Mouse (Mus musculus) forebrain, embryonic 16.5 days (tissue): Measurements from ENCODE around the gene Dnaic2. TPM values are rescaled to one million over a fixed set of nuclear protein-coding genes. Genes with fewer than 3 reads are reported as not detected.

Source experiments
- ATAC-seq: fragments of 200-750 bp; cut with Nextera tagmentation; 2 replicates; pipeline ENCODE4 v1.8.0; 2017; ENCODE audit warnings: mild to moderate bottlenecking, moderate library complexity
- H3K27ac ChIP-seq: fragments of 300-500 bp; sonication (generic); 2 replicates; pipeline ENCODE4 v1.5.1; 2014; ENCODE audit warnings: low read length, control low read depth
- H3K27me3 ChIP-seq: fragments of 300-500 bp; sonication (generic); replicated peaks from 2 replicates; pipeline ENCODE4 v1.6.1; 2014; ENCODE audit warnings: low read length; ENCODE audit not compliant: control insufficient read depth, insufficient read depth
- H3K36me3 ChIP-seq: fragments of 300-500 bp; sonication (generic); 2 replicates; pipeline ENCODE4 v1.6.1; 2014; ENCODE audit not compliant: control insufficient read depth, insufficient read depth
- H3K4me1 ChIP-seq: fragments of 300-500 bp; sonication (generic); replicated peaks from 2 replicates; pipeline ENCODE4 v1.6.1; 2014; ENCODE audit warnings: low read length; ENCODE audit not compliant: control insufficient read depth, insufficient read depth
- H3K4me2 ChIP-seq: fragments of 300-500 bp; sonication (generic); 2 replicates; pipeline ENCODE4 v1.6.1; 2014; ENCODE audit warnings: mild to moderate bottlenecking, low read length, control low read depth
- H3K4me3 ChIP-seq: fragments of 300-500 bp; sonication (generic); replicated peaks from 2 replicates; pipeline ENCODE4 v1.5.1; 2014; ENCODE audit warnings: mild to moderate bottlenecking, low read length, control low read depth
- H3K9ac ChIP-seq: fragments of 300-500 bp; sonication (generic); replicated peaks from 2 replicates; pipeline ENCODE4 v1.6.1; 2014; ENCODE audit warnings: low read depth, low read length, control low read depth
- H3K9me3 ChIP-seq: fragments of 300-500 bp; sonication (generic); 2 replicates; pipeline ENCODE4 v1.6.1; 2016; ENCODE audit warnings: low read length; ENCODE audit not compliant: control insufficient read depth
- WGBS: fragments of 180-500 bp; shearing (Covaris S2); extraction: QIAGEN DNeasy Blood & Tissue Kit; methylation state at CpG from one replicate; pipeline ENCODE4 v1.1.7; 2014; 5-methylcytosine and 5-hydroxymethylcytosine counted together
- polyA plus RNA-seq: library from polyadenylated mRNA; unstranded; fragments of >200 nt; fragmentation: Nextera tagmentation; extraction: Ambion mirVana; gene quantifications from 2 replicates; pipeline ENCODE4 v1.2.1, GENCODE M21; 2015

The Dnaic2 gene
- polyA plus RNA-seq, 1 experiment from 2014 or later, result 1.5 TPM

GRCm38 (mm10) chr11:114790841-114791240 is 63.6 kb downstream of the Dnaic2 start:
- H3K9ac ChIP-seq, result no peak overlapping the region
- H3K4me2 ChIP-seq, result peak overlapping the region; percentile 95
- ATAC-seq, result no peak
- no peaks in the 10 kb centered on the region for H3K9me3 ChIP-seq
- H3K27ac ChIP-seq, result no peak overlapping the region
- H3K27me3 ChIP-seq, result 0 out of 2 replicates have a peak, but pooled peaks cover 10% of the 10 kb centered on the region
- peaks cover 56% of the 10 kb centered on the region for H3K4me1 ChIP-seq
- WGBS, result 58% methylated on average over 4 of the region's 4 CpGs
- no peak overlapping the region; the same call in 1 of the 2 replicates for H3K4me3 ChIP-seq
- no peaks in the 10 kb centered on the region for H3K36me3 ChIP-seq

- Histone ChIP-seq H3K27me3 (0 out of 2 replicates have a peak, but pooled peaks cover 10% of the 10 kb centered on the region), H3K27ac (peak overlapping the region; percentile 55; the same call in 1 of the 2 replicates), H3K4me1 (peaks cover 57% of the 10 kb centered on the region), H3K4me3 (peak overlapping the region; percentile 61), H3K4me2 (peak overlapping the region; percentile 95), H3K9ac (peak overlapping the region; percentile 69), H3K9me3 (no peaks in the 10 kb centered on the region), H3K36me3 (no peaks in the 10 kb centered on the region)
- 6% methylated on average over 50 of the region's 50 CpGs for WGBS
- ATAC-seq, result no peak
Measured at GRCm38 (mm10) chr11:114791351-114791889, 64.2 kb downstream of the Dnaic2 start.

- peak overlapping the region; percentile 61 for H3K4me3 ChIP-seq
- H3K27me3 ChIP-seq, result 0 out of 2 replicates have a peak, but pooled peaks cover 8% of the 10 kb centered on the region
- no peaks in the 10 kb centered on the region for H3K36me3 ChIP-seq
- peak overlapping the region; percentile 95 for H3K4me2 ChIP-seq
- H3K9me3 ChIP-seq, result no peaks in the 10 kb centered on the region
- under 1% methylated on average over 58 of the region's 59 CpGs for WGBS
- peaks cover 59% of the 10 kb centered on the region for H3K4me1 ChIP-seq
- H3K9ac ChIP-seq, result peak overlapping the region; percentile 69
- H3K27ac ChIP-seq, result peak overlapping the region; percentile 55; the same call in 1 of the 2 replicates
- no peak for ATAC-seq
Measured at GRCm38 (mm10) chr11:114791891-114792411, 64.7 kb downstream of the Dnaic2 start.

GRCm38 (mm10) chr11:114792931-114793494 is 65.8 kb downstream of the Dnaic2 start:
- WGBS, result 39% methylated on average over 5 of the region's 5 CpGs
- H3K9ac ChIP-seq, result no peak overlapping the region; the same call in 1 of the 2 replicates
- no peaks in the 10 kb centered on the region for H3K9me3 ChIP-seq
- H3K4me2 ChIP-seq, result peak overlapping the region; percentile 46; the same call in 1 of the 2 replicates
- H3K27ac ChIP-seq, result peak overlapping the region; percentile 16; the same call in 1 of the 2 replicates
- H3K36me3 ChIP-seq, result no peaks in the 10 kb centered on the region
- H3K27me3 ChIP-seq, result 0 out of 2 replicates have a peak, but pooled peaks cover 8% of the 10 kb centered on the region
- H3K4me3 ChIP-seq, result no peak overlapping the region
- H3K4me1 ChIP-seq, result peaks cover 59% of the 10 kb centered on the region
- no peak for ATAC-seq

GRCm38 (mm10) chr11:114793868-114794545 is 66.8 kb downstream of the Dnaic2 start:
- Histone ChIP-seq H3K9me3 (no peaks in the 10 kb centered on the region), H3K36me3 (no peaks in the 10 kb centered on the region), H3K4me3 (0 out of 2 replicates have a peak overlapping the region, but pooled peaks have one; percentile 0), H3K27me3 (0 out of 2 replicates have a peak, but pooled peaks cover 8% of the 10 kb centered on the region), H3K4me1 (peaks cover 57% of the 10 kb centered on the region), H3K9ac (peak overlapping the region; percentile 4), H3K4me2 (peak overlapping the region; percentile 46), H3K27ac (peak overlapping the region; percentile 16; the same call in 1 of the 2 replicates)
- no peak for ATAC-seq
- 55% methylated on average over 19 of the region's 19 CpGs for WGBS

GRCm38 (mm10) chr11:114794691-114795090 is 67.5 kb downstream of the Dnaic2 start:
- H3K36me3 ChIP-seq, result no peaks in the 10 kb centered on the region
- peak overlapping the region; percentile 4; the same call in 1 of the 2 replicates for H3K9ac ChIP-seq
- peak overlapping the region; percentile 25 for H3K4me3 ChIP-seq
- H3K27me3 ChIP-seq, result 0 out of 2 replicates have a peak, but pooled peaks cover 7% of the 10 kb centered on the region
- no peaks in the 10 kb centered on the region for H3K9me3 ChIP-seq
- 18% methylated on average over 4 of the region's 4 CpGs for WGBS
- H3K27ac ChIP-seq, result peak overlapping the region; percentile 94
- ATAC-seq, result no peak
- peak overlapping the region; percentile 46 for H3K4me2 ChIP-seq
- peaks cover 53% of the 10 kb centered on the region for H3K4me1 ChIP-seq

- peak overlapping the region; percentile 94 for H3K27ac ChIP-seq
- WGBS, result 0% methylated on average over 7 of the region's 7 CpGs
- ATAC-seq, result peak; percentile 89
Measured at GRCm38 (mm10) chr11:114795231-114795746, 68.1 kb downstream of the Dnaic2 start.

GRCm38 (mm10) chr11:114795848-114796322 is 68.7 kb downstream of the Dnaic2 start, which contains the start of gene Btbd17:
Btbd17 (minus strand) TSS chr11:114795945.
- Histone ChIP-seq H3K4me1 (peaks cover 53% of the 10 kb centered on the region), H3K4me2 (peak within 1 kb of the TSS; percentile 46), H3K4me3 (peak within 1 kb of the TSS; percentile 40), H3K9me3 (no peaks in the 10 kb centered on the region), H3K27me3 (no peaks in the 10 kb centered on the region), H3K27ac (peak within 1 kb of the TSS; percentile 94), H3K9ac (peak within 1 kb of the TSS; percentile 41), H3K36me3 (no peaks in the 10 kb centered on the region)
- peak; percentile 80 for ATAC-seq
- 0% methylated on average over 4 of the region's 4 CpGs for WGBS

More at GRCm38 (mm10) chr11:114795231-114795746, 68.1 kb downstream of the Dnaic2 start:
- Histone ChIP-seq H3K36me3 (no peaks in the 10 kb centered on the region), H3K27me3 (0 out of 2 replicates have a peak, but pooled peaks cover under 1% of the 10 kb centered on the region), H3K4me2 (peak overlapping the region; percentile 46), H3K9me3 (no peaks in the 10 kb centered on the region), H3K9ac (peak overlapping the region; percentile 41), H3K4me3 (peak overlapping the region; percentile 40), H3K4me1 (peaks cover 53% of the 10 kb centered on the region)
